9 mouse cellular contexts compared by ENCODE assay signal in the genomic region with DNA sequence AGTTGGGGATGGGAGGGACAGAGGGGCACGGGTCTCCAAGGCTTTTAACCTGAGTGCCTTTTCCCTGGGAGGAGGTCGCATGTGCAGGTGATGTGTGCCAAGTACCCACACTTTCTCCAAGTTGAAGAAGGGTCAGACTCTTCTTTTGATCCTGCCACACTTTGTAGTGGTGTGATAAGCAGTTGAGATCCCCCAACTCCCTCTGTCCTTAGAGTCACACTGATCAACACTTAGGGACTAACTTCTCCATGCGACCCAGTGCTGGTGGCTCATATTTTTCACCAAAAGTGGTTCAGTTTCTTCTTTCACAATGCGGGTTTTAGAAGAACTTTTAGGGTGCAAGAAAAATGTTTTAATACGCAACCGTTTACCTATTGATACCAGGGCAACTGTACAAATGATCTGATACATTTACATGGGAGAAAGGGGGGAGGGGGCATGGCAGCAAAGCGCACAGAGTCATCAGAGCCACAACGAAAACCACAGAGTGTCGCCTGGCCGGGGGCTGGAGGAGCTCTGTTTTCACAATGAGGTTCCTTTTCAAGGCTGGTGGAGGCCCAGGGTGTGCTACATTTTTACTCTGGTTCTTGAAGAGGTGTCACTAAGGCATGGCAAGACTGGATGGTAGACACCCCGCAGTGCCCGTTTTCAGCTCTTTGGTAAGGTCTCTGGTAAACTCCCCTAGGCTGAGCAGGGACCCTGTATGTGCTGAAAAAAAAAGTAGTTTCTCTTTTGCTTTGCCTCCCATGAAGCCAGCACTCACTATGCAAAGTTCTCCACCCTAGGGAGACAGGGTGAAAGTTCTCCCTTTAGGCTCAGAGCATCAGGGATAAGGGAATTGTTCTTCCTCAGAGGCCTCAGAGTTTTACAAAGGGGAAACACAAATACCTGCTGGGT. TPM values are rescaled to one million over a fixed set of nuclear protein-coding genes. Genes with fewer than 3 reads are reported as not detected.
DNase-seq lines count a peak whose midpoint lies in the region; ATAC-seq lines count a peak whose summit lies in the region.
"Had no signal": no experiment of that assay in that cellular context is flagged by ENCODE, and none has a peak within 500 bp of the region (broad histone marks: within the 10 kb centered on the region; RNA-seq: fewer than 3 reads in every experiment).

No protein-coding gene starts in this region.

- H3K9me3 ChIP-seq in heart, embryonic 10.5 days = no peaks in the 10 kb centered on the region
- no peaks in the 10 kb centered on the region for H3K9me3 ChIP-seq in embryonic facial prominence, embryonic 13.5 days
- no peaks in the 10 kb centered on the region for H3K9me3 ChIP-seq in intestine, embryonic 15.5 days
- H3K9me3 ChIP-seq in midbrain, embryonic 11.5 days (ENCODE audit: control insufficient read depth, low read length) = no peaks in the 10 kb centered on the region

- H3K36me3 ChIP-seq in heart, embryonic 10.5 days = no peaks in the 10 kb centered on the region
- no peaks in the 10 kb centered on the region for H3K36me3 ChIP-seq in embryonic facial prominence, embryonic 13.5 days
- no peaks in the 10 kb centered on the region for H3K36me3 ChIP-seq in intestine, embryonic 15.5 days
- H3K36me3 ChIP-seq in midbrain, embryonic 11.5 days (ENCODE audit: control insufficient read depth, insufficient read depth, low read length) = no peaks in the 10 kb centered on the region

- peak overlapping the region; percentile 78 for H3K4me2 ChIP-seq in embryonic facial prominence, embryonic 13.5 days
- H3K4me2 ChIP-seq in intestine, embryonic 15.5 days (replicated peaks) = peak overlapping the region; percentile 89
- H3K4me2 ChIP-seq in midbrain, embryonic 11.5 days = peak overlapping the region; percentile 71

- peaks cover 43% of the 10 kb centered on the region for H3K27me3 ChIP-seq in heart, embryonic 10.5 days (ENCODE audit: insufficient read depth, poor library complexity, severe bottlenecking)
- H3K27me3 ChIP-seq in embryonic facial prominence, embryonic 13.5 days = peaks cover 34% of the 10 kb centered on the region
- no peaks in the 10 kb centered on the region for H3K27me3 ChIP-seq in intestine, embryonic 15.5 days (replicated peaks)
- peaks cover 2% of the 10 kb centered on the region for H3K27me3 ChIP-seq in midbrain, embryonic 11.5 days (ENCODE audit: control insufficient read depth, insufficient read depth, low read length)

- H3K9ac ChIP-seq in embryonic facial prominence, embryonic 13.5 days = peak overlapping the region; percentile 67; the same call in 1 of the 2 replicates
- H3K9ac ChIP-seq in intestine, embryonic 15.5 days = peak overlapping the region; percentile 54
- peak overlapping the region; percentile 59; the same call in 1 of the 2 replicates for H3K9ac ChIP-seq in midbrain, embryonic 11.5 days (ENCODE audit: low read length)

- WGBS in heart, embryonic 10.5 days = 22% methylated on average over 12 of the region's 12 CpGs
- WGBS in embryonic facial prominence, embryonic 13.5 days = 35% methylated on average over 12 of the region's 12 CpGs
- 56% methylated on average over 12 of the region's 12 CpGs for WGBS in intestine, embryonic 15.5 days
- WGBS in midbrain, embryonic 11.5 days = 32% methylated on average over 12 of the region's 12 CpGs

- ATAC-seq in embryonic facial prominence, embryonic 13.5 days (ENCODE audit: insufficient number of reproducible peaks, insufficient read depth, low FRiP score, low TSS enrichment, low read depth) = no peak
- ATAC-seq in intestine, embryonic 15.5 days = peak; percentile 37; the same call in 1 of the 2 replicates
- ATAC-seq in midbrain, embryonic 11.5 days (ENCODE audit: low FRiP score) = no peak
- ATAC-seq: Patski had no signal

- H3K4me3 ChIP-seq in heart, embryonic 10.5 days = peak overlapping the region; percentile 59
- peak overlapping the region; percentile 42 for H3K4me3 ChIP-seq in embryonic facial prominence, embryonic 13.5 days
- peak overlapping the region; percentile 39 for H3K4me3 ChIP-seq in intestine, embryonic 15.5 days (replicated peaks)
- H3K4me3 ChIP-seq in midbrain, embryonic 11.5 days (ENCODE audit: low read depth, low read length) = peak overlapping the region; percentile 30

- H3K27ac ChIP-seq in heart, embryonic 10.5 days = peak overlapping the region; percentile 82
- no peak overlapping the region for H3K27ac ChIP-seq in embryonic facial prominence, embryonic 13.5 days
- H3K27ac ChIP-seq in intestine, embryonic 15.5 days = no peak overlapping the region
- no peak overlapping the region for H3K27ac ChIP-seq in midbrain, embryonic 11.5 days (ENCODE audit: low read depth, low read length)

- DNase-seq in heart, embryonic 10.5 days (ENCODE audit: low spot score) = no peak
- no peak for DNase-seq in heart, postnatal 4 days
- peak; percentile 91 for DNase-seq in midbrain, embryonic 11.5 days (ENCODE audit: low spot score, missing footprints)
- DNase-seq in ovary, adult 18-20 months (ENCODE audit: low spot score) = no peak
- no peak for DNase-seq in T-cell, adult 2 months (ENCODE audit: low spot score)
- no peak for DNase-seq in thymus, postnatal 4 days

- H3K4me1 ChIP-seq in heart, embryonic 10.5 days = peaks cover 15% of the 10 kb centered on the region
- H3K4me1 ChIP-seq in embryonic facial prominence, embryonic 13.5 days = peaks cover 11% of the 10 kb centered on the region; the same call in 1 of the 2 replicates
- peaks cover 11% of the 10 kb centered on the region; the same call in 1 of the 2 replicates for H3K4me1 ChIP-seq in intestine, embryonic 15.5 days (replicated peaks)
- peaks cover 7% of the 10 kb centered on the region; the same call in 1 of the 2 replicates for H3K4me1 ChIP-seq in midbrain, embryonic 11.5 days (ENCODE audit: control insufficient read depth, insufficient read depth, low read length)

RNA-seq across cellular contexts. Expression of gene Lrmda, which starts 0.7 kb away (rescaled TPM):
- 0.60 and 1.1 TPM in 2 replicates for polyA plus RNA-seq in heart, embryonic 10.5 days (2016; fragmentation: Nextera tagmentation; extraction: Ambion mirVana)
- 1 to 10 TPM in 1 of 2 experiments, under 1 TPM in 1; 0.68 to 1.5 TPM for total RNA-seq in heart, postnatal 4 days (2021)
- 0.52 and 1.2 TPM in 2 replicates for polyA plus RNA-seq in embryonic facial prominence, embryonic 13.5 days (2015; fragmentation: Nextera tagmentation; extraction: Ambion mirVana)
- polyA plus RNA-seq in intestine, embryonic 15.5 days (2015; fragmentation: Nextera tagmentation; extraction: Ambion mirVana) = 0.71 and 0.87 TPM in 2 replicates
- polyA plus RNA-seq in midbrain, embryonic 11.5 days (2014; fragmentation: Nextera tagmentation; extraction: Ambion mirVana) = 0.23 and 0.34 TPM in 2 replicates

RNA-seq across cellular contexts. Expression of gene Zfp503, which starts 30.8 kb away (rescaled TPM):
- polyA plus RNA-seq in heart, embryonic 10.5 days (2016; fragmentation: Nextera tagmentation; extraction: Ambion mirVana) = 3.2 and 13.4 TPM in 2 replicates
- 1 to 10 TPM; 2.5 to 3.3 TPM for total RNA-seq in heart, postnatal 4 days (2021)
- polyA plus RNA-seq in embryonic facial prominence, embryonic 13.5 days (2015; fragmentation: Nextera tagmentation; extraction: Ambion mirVana) = 25.9 and 30.5 TPM in 2 replicates
- polyA plus RNA-seq in intestine, embryonic 15.5 days (2015; fragmentation: Nextera tagmentation; extraction: Ambion mirVana) = 14.2 and 16.5 TPM in 2 replicates
- polyA plus RNA-seq in midbrain, embryonic 11.5 days (2014; fragmentation: Nextera tagmentation; extraction: Ambion mirVana) = 6.2 and 7.5 TPM in 2 replicates
